8 mouse cellular contexts compared by ENCODE assay signal in genomic region chr6:37037115-37037908, GRCm38 (mm10).
DNase-seq lines count a peak whose midpoint lies in the region; ATAC-seq and TF ChIP-seq lines count a peak whose summit lies in the region.

No protein-coding gene starts in this region.

- H3K79me2 ChIP-seq in heart, adult 2 months (replicated peaks; ENCODE audit: control insufficient read depth, insufficient read depth, low read length), result no peaks in the 10 kb centered on the region

- peak; percentile 71 for TF ChIP-seq CTCF in heart, adult 2 months (IDR thresholded peaks at IDR 0.05)
- peak; percentile 15; the same call in 1 of the 2 replicates for TF ChIP-seq CTCF in E14TG2a.4 (conservative IDR thresholded peaks at IDR 0.05; ENCODE audit: low read length)

- no peak for TF ChIP-seq EP300 in heart, adult 2 months (IDR thresholded peaks at IDR 0.05; ENCODE audit: insufficient read depth, low read depth, low read length)

- no peaks in the 10 kb centered on the region for H3K27me3 ChIP-seq in heart, adult 2 months (ENCODE audit: control insufficient read depth, insufficient read depth, low read length)
- no peaks in the 10 kb centered on the region for H3K27me3 ChIP-seq in heart, embryonic 10.5 days (ENCODE audit: insufficient read depth, poor library complexity, severe bottlenecking)
- no peaks in the 10 kb centered on the region for H3K27me3 ChIP-seq in E14TG2a.4 (ENCODE audit: insufficient read depth, low read length)
- H3K27me3 ChIP-seq in forebrain, embryonic 10.5 days (ENCODE audit: poor library complexity, severe bottlenecking), result no peaks in the 10 kb centered on the region
- H3K27me3 ChIP-seq in hindbrain, embryonic 14.5 days (ENCODE audit: control insufficient read depth, insufficient read depth, low read length), result no peaks in the 10 kb centered on the region
- H3K27me3 ChIP-seq in limb, embryonic 11.5 days (ENCODE audit: control insufficient read depth, insufficient read depth, low read length), result no peaks in the 10 kb centered on the region

- H3K4me2 ChIP-seq in hindbrain, embryonic 14.5 days (replicated peaks), result no peak overlapping the region
- H3K4me2 ChIP-seq in limb, embryonic 11.5 days (ENCODE audit: low read depth, severe bottlenecking), result no peak overlapping the region

- H3K4me3 ChIP-seq in heart, adult 2 months, result no peak overlapping the region
- H3K4me3 ChIP-seq in heart, embryonic 10.5 days, result no peak overlapping the region
- H3K4me3 ChIP-seq in E14TG2a.4 (replicated peaks; ENCODE audit: low read length), result no peak overlapping the region
- H3K4me3 ChIP-seq in forebrain, embryonic 10.5 days, result no peak overlapping the region
- H3K4me3 ChIP-seq in hindbrain, embryonic 14.5 days (replicated peaks; ENCODE audit: low read length), result no peak overlapping the region
- H3K4me3 ChIP-seq in limb, embryonic 11.5 days (ENCODE audit: low read depth, low read length), result no peak overlapping the region

- DNase-seq in heart, adult 2 months, result peak in 1 of 2 experiments; percentile 27
- no peak for DNase-seq in heart, embryonic 10.5 days (ENCODE audit: low spot score)
- DNase-seq in forebrain, embryonic 10.5 days (ENCODE audit: extremely low spot score, low spot score), result peak; percentile 53
- DNase-seq in hindbrain, embryonic 14.5 days (ENCODE audit: low spot score), result peak; percentile 46
- DNase-seq in limb, embryonic 11.5 days (ENCODE audit: low spot score), result peak; percentile 71
- DNase-seq in right cerebral cortex, postnatal 10 days (ENCODE audit: low spot score in 2 of 2), result peak; percentile 72 to 76
- DNase-seq in T-cell, adult 2 months (ENCODE audit: low spot score), result no peak

- H3K9ac ChIP-seq in heart, adult 2 months (ENCODE audit: low read depth, low read length), result no peak overlapping the region
- no peak overlapping the region for H3K9ac ChIP-seq in hindbrain, embryonic 14.5 days
- no peak overlapping the region for H3K9ac ChIP-seq in limb, embryonic 11.5 days (ENCODE audit: low read length)

- no peak overlapping the region for H3K27ac ChIP-seq in heart, adult 2 months
- no peak overlapping the region for H3K27ac ChIP-seq in heart, embryonic 10.5 days
- peak overlapping the region; percentile 48 for H3K27ac ChIP-seq in forebrain, embryonic 10.5 days
- no peak overlapping the region for H3K27ac ChIP-seq in hindbrain, embryonic 14.5 days
- no peak overlapping the region for H3K27ac ChIP-seq in limb, embryonic 11.5 days (replicated peaks; ENCODE audit: low read depth, low read length)

- peak; percentile 63; the same call in 1 of the 2 replicates for ATAC-seq in hindbrain, embryonic 14.5 days (ENCODE audit: low FRiP score)
- ATAC-seq in limb, embryonic 11.5 days (ENCODE audit: insufficient number of reproducible peaks, low FRiP score, low TSS enrichment, low read depth), result no peak

- H3K36me3 ChIP-seq in heart, adult 2 months (ENCODE audit: control insufficient read depth, insufficient read depth, low read length), result no peaks in the 10 kb centered on the region
- no peaks in the 10 kb centered on the region for H3K36me3 ChIP-seq in heart, embryonic 10.5 days
- H3K36me3 ChIP-seq in E14TG2a.4 (ENCODE audit: insufficient read depth, low read length), result no peaks in the 10 kb centered on the region
- no peaks in the 10 kb centered on the region for H3K36me3 ChIP-seq in forebrain, embryonic 10.5 days (replicated peaks)
- peaks cover 9% of the 10 kb centered on the region for H3K36me3 ChIP-seq in hindbrain, embryonic 14.5 days (replicated peaks; ENCODE audit: control insufficient read depth, insufficient read depth)
- H3K36me3 ChIP-seq in limb, embryonic 11.5 days (ENCODE audit: control insufficient read depth, insufficient read depth, low read length), result no peaks in the 10 kb centered on the region

- WGBS in heart, adult 2 months, result 61% methylated on average over 11 of the region's 11 CpGs
- WGBS in heart, embryonic 10.5 days, result 58% methylated on average over 11 of the region's 11 CpGs
- 62% methylated on average over 11 of the region's 11 CpGs for WGBS in forebrain, embryonic 10.5 days
- 75% methylated on average over 11 of the region's 11 CpGs for WGBS in hindbrain, embryonic 14.5 days
- 77% methylated on average over 11 of the region's 11 CpGs for WGBS in limb, embryonic 11.5 days

- intact Hi-C loops in heart, adult 2 months (cut with DNase I), result no loop called here

- no peak for TF ChIP-seq POLR2A in heart, adult 2 months (IDR thresholded peaks at IDR 0.05; ENCODE audit: insufficient read depth, low read depth, low read length)

- H3K4me1 ChIP-seq in heart, adult 2 months (ENCODE audit: control insufficient read depth, insufficient read depth, low read length), result no peaks in the 10 kb centered on the region
- peaks cover 27% of the 10 kb centered on the region for H3K4me1 ChIP-seq in heart, embryonic 10.5 days
- no peaks in the 10 kb centered on the region for H3K4me1 ChIP-seq in E14TG2a.4 (replicated peaks; ENCODE audit: low read depth, low read length)
- peaks cover 31% of the 10 kb centered on the region for H3K4me1 ChIP-seq in forebrain, embryonic 10.5 days
- H3K4me1 ChIP-seq in hindbrain, embryonic 14.5 days (replicated peaks; ENCODE audit: control insufficient read depth, insufficient read depth, low read length), result peaks cover 21% of the 10 kb centered on the region
- no peaks in the 10 kb centered on the region for H3K4me1 ChIP-seq in limb, embryonic 11.5 days (ENCODE audit: control insufficient read depth, insufficient read depth, low read length)

- no peaks in the 10 kb centered on the region for H3K9me3 ChIP-seq in heart, embryonic 10.5 days
- H3K9me3 ChIP-seq in E14TG2a.4 (ENCODE audit: low read length), result no peaks in the 10 kb centered on the region
- H3K9me3 ChIP-seq in forebrain, embryonic 10.5 days, result no peaks in the 10 kb centered on the region
- no peaks in the 10 kb centered on the region for H3K9me3 ChIP-seq in hindbrain, embryonic 14.5 days (ENCODE audit: control insufficient read depth, low read length)
- H3K9me3 ChIP-seq in limb, embryonic 11.5 days (ENCODE audit: control insufficient read depth, low read length), result no peaks in the 10 kb centered on the region

Comparison
In these comparisons a context has a peak if more than half of its experiments do, and no peak if none do; other contexts are left out.
1. DNase-seq: peak in forebrain, embryonic 10.5 days (single experiment), hindbrain, embryonic 14.5 days (single experiment), limb, embryonic 11.5 days (single experiment) and right cerebral cortex, postnatal 10 days (2 of 2); none in heart, embryonic 10.5 days (single experiment) and T-cell, adult 2 months (single experiment).